Mouse (Mus musculus) ES-E14 (cell line): ENCODE measurements around the gene Ankrd34a. TPM values are rescaled to one million over a fixed set of nuclear protein-coding genes. Genes with fewer than 3 reads are reported as not detected.
A peak's percentile ranks its signal among the peaks of the same experiment; 100 is the strongest.

Experiments
- DNase-seq: peaks from one replicate; pipeline ENCODE4 v3.0.0-alpha.2; 2013; ENCODE audit warnings: low read depth, low spot score
- H3K27ac ChIP-seq: 2 replicates; pipeline ENCODE4 v1.5.1; 2012; ENCODE audit warnings: low read depth, mild to moderate bottlenecking, low read length, moderate library complexity, mixed read lengths; ENCODE audit not compliant: poor library complexity, insufficient read depth, severe bottlenecking
- H3K36me3 ChIP-seq: 2 replicates; pipeline ENCODE4 v1.6.1; 2012; ENCODE audit warnings: mild to moderate bottlenecking, low read length, moderate library complexity, mixed read lengths; ENCODE audit not compliant: control insufficient read depth, poor library complexity, insufficient read depth, severe bottlenecking
- H3K4me1 ChIP-seq, 2 experiments: fragments of 150-350 bp in 1 of 2; sonication (generic) in 1 of 2; 2 replicates each; pipeline ENCODE4 v1.6.1; 2012; ENCODE audit warnings: low read length in 2 of 2, mild to moderate bottlenecking in 1 of 2, mixed read lengths in 1 of 2; ENCODE audit not compliant: control insufficient read depth in 2 of 2, insufficient read depth in 2 of 2, poor library complexity in 1 of 2
- H3K4me3 ChIP-seq, 2 experiments: fragments of 150-350 bp in 1 of 2; sonication (generic) in 1 of 2; 2 replicates each; pipeline ENCODE4 v1.5.1; 2012; ENCODE audit warnings: low read length in 2 of 2, low read depth in 1 of 2, mild to moderate bottlenecking in 1 of 2, mixed read lengths in 1 of 2; ENCODE audit not compliant: insufficient read depth in 1 of 2, poor library complexity in 1 of 2, severe bottlenecking in 1 of 2
- H3K9ac ChIP-seq: 2 replicates; pipeline ENCODE4 v1.6.1; 2012; ENCODE audit warnings: low read depth, mild to moderate bottlenecking, low read length, mixed read lengths; ENCODE audit not compliant: poor library complexity, insufficient read depth, severe bottlenecking
- H3K9me3 ChIP-seq: fragments of 150-350 bp; sonication (generic); 2 replicates; pipeline ENCODE4 v1.6.1; 2012; ENCODE audit warnings: low read depth, mild to moderate bottlenecking, low read length; ENCODE audit not compliant: control insufficient read depth, insufficient read depth
- CHD2 ChIP-seq: IDR thresholded peaks from 2 replicates; pipeline ENCODE4 v1.6.1; 2014; ENCODE audit warnings: mild to moderate bottlenecking, low read depth, low read length, inconsistent platforms
- HCFC1 ChIP-seq: IDR thresholded peaks from 2 replicates; pipeline ENCODE4 v1.6.1; 2012; ENCODE audit warnings: low read length, inconsistent platforms, borderline replicate concordance; ENCODE audit not compliant: insufficient read depth
- MAFK ChIP-seq: IDR thresholded peaks from 2 replicates; pipeline ENCODE4 v1.6.1; 2014; ENCODE audit warnings: mild to moderate bottlenecking, low read depth, low read length, inconsistent platforms; ENCODE audit not compliant: insufficient read depth
- ZC3H11A ChIP-seq: IDR thresholded peaks from 2 replicates; pipeline ENCODE4 v1.6.1; 2012; ENCODE audit warnings: low read depth, mild to moderate bottlenecking, inconsistent platforms, low read length, borderline replicate concordance
- ZNF384 ChIP-seq: IDR thresholded peaks from 2 replicates; pipeline ENCODE4 v1.6.1; 2012; ENCODE audit warnings: low read depth, low read length, inconsistent platforms
- in situ Hi-C, 2 experiments: fragments of 600-800 bp; cut with MboI; formaldehyde crosslinking; loops; one replicate each; pipeline ENCODE4 v1.15.1; 2025; ENCODE audit warnings: low sequenced_read_pairs in 2 of 2, inconsistent platforms in 1 of 2; ENCODE audit not compliant: unreplicated experiment in 2 of 2
- total RNA-seq: library from RNA; depleted of rRNA; stranded (reverse); fragments of 300-350 nt; gene quantifications from 2 replicates; pipeline ENCODE4 v1.2.3, GENCODE M21; 2012

Gene Ankrd34a
- total RNA-seq, 1 experiment: 0.67 TPM

DNA sequence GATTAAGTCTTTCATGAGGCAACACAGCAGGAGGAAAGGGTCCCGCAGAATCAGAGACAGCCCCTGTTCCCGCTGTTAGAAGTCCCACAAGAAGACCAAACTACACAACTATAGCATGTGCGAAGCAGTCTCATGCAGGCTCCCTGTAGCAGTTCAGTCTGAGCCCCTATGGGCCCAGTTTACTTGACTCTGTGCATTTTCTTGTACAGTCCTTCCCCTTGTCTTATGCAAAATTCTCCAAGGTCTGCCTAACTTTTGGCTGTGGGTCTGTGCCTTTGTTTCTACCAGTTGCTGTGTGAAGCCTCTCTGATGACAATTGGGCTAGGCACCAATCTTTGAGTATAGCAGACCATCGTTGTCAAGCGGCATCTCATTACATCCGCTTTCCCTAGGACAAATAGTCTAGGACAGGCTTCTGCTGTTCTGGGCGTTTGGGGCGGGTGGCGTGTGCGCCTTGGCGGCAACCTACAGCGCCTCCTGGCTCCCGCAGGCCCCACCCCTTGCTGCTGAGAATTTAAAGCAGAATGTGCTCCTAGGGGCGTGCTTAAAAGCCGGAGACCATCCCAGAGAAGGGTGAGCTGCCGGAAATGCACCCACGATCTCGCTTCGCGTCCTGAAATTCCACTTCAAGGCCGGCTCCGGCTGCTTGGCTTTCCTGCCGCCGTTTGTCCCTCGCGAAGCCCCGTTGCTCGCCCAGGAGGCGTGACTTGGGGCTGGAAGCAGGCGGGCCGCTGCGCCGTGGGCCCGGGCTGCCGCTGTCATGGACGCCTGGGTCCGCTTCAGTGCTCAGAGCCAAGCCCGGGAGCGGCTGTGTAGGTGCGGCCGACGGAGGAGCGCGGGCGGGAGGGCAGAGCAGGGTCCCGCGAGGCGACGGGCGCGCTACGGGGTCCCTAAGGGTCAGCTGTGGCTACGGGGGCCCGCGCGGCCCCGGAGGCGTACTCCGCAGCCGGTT is 38.8 kb downstream of the Ankrd34a start, which contains the start of the genes Pex11b and Gm42957:
Gene Pex11b, plus strand, starts transcription at position 449 of the 952 bp plus-strand sequence.
Gene Gm42957, plus strand, starts transcription at position 547 of the 952 bp plus-strand sequence.
- peak; percentile 84 for DNase-seq
- H3K36me3 ChIP-seq: peaks cover 12% of the 10 kb centered on the region
- TF ChIP-seq ZC3H11A: no peak
- no peak for TF ChIP-seq ZNF384
- TF ChIP-seq CHD2: no peak
- TF ChIP-seq MAFK: no peak
- TF ChIP-seq HCFC1: no peak; the same call in 1 of the 2 replicates
- H3K9ac ChIP-seq: peak within 1 kb of the TSS; percentile 91
- in situ Hi-C loops: loop anchor here in 1 of 2 experiments (10.0 kb wide), 1 partner anchor 90 kb away; no protein-coding TSS in a partner anchor
- no peaks in the 10 kb centered on the region for H3K9me3 ChIP-seq
- no peak within 1 kb of the TSS; the same call in none of the 2 replicates for H3K27ac ChIP-seq
- H3K4me1 ChIP-seq: peaks cover 0 to 4% of the 10 kb centered on the region in 2 experiments; a peak in 2 of 4 replicates
- H3K4me3 ChIP-seq: peak within 1 kb of the TSS; percentile 72 to 92

- peaks cover 0 to 4% of the 10 kb centered on the region in 2 experiments; a peak in 2 of 4 replicates for H3K4me1 ChIP-seq
- no peak for TF ChIP-seq HCFC1
- no peak for TF ChIP-seq MAFK
- no peak for TF ChIP-seq ZNF384
- TF ChIP-seq CHD2: no peak
- TF ChIP-seq ZC3H11A: no peak
- no peak for DNase-seq
- in situ Hi-C loops: loop anchor here in 1 of 2 experiments (10.0 kb wide), 1 partner anchor 91 kb away; no protein-coding TSS in a partner anchor
- H3K9me3 ChIP-seq: no peaks in the 10 kb centered on the region
- no peak overlapping the region; the same call in 1 of the 2 replicates for H3K27ac ChIP-seq
- peak overlapping the region; percentile 91 for H3K9ac ChIP-seq
- H3K4me3 ChIP-seq: peak overlapping the region; percentile 72 to 92
- peaks cover 10% of the 10 kb centered on the region for H3K36me3 ChIP-seq
These were observed 39.5 kb downstream of the Ankrd34a start for GRCm38 (mm10) chr3:96635906-96636305.

- Histone ChIP-seq H3K36me3 (peaks cover 7% of the 10 kb centered on the region), H3K9me3 (no peaks in the 10 kb centered on the region), H3K4me3 (peak overlapping the region; percentile 72 to 92), H3K9ac (peak overlapping the region; percentile 91; the same call in 1 of the 2 replicates), H3K27ac (no peak overlapping the region), H3K4me1 (peaks cover 0 to 4% of the 10 kb centered on the region in 2 experiments; a peak in 2 of 4 replicates)
- no peak for DNase-seq
- TF ChIP-seq MAFK (no peak), HCFC1 (no peak), ZNF384 (no peak), ZC3H11A (no peak), CHD2 (no peak)
- in situ Hi-C loops: loop anchor here in 1 of 2 experiments (10.0 kb wide), 1 partner anchor 92 kb away; no protein-coding TSS in a partner anchor
These were observed 40.0 kb downstream of the Ankrd34a start for GRCm38 (mm10) chr3:96636448-96636847.

- Histone ChIP-seq H3K9me3 (no peaks in the 10 kb centered on the region), H3K9ac (no peak overlapping the region), H3K27ac (no peak overlapping the region), H3K36me3 (peaks cover 3% of the 10 kb centered on the region; the same call in 1 of the 2 replicates), H3K4me3 (no peak overlapping the region), H3K4me1 (peaks cover 0 to 4% of the 10 kb centered on the region in 2 experiments; a peak in 2 of 4 replicates)
- peak; percentile 48; the same call in 1 of the 2 replicates for TF ChIP-seq ZC3H11A
- TF ChIP-seq HCFC1: no peak
- TF ChIP-seq ZNF384: no peak
- TF ChIP-seq CHD2: no peak
- no peak for TF ChIP-seq MAFK
- peak; percentile 65 for DNase-seq
- in situ Hi-C loops: loop anchor here in 1 of 2 experiments (10.0 kb wide), 1 partner anchor 94 kb away; no protein-coding TSS in a partner anchor
These were observed 42.8 kb downstream of the Ankrd34a start for GRCm38 (mm10) chr3:96639219-96639618.
